9 mouse cellular contexts compared by ENCODE assay signal in the genomic region with DNA sequence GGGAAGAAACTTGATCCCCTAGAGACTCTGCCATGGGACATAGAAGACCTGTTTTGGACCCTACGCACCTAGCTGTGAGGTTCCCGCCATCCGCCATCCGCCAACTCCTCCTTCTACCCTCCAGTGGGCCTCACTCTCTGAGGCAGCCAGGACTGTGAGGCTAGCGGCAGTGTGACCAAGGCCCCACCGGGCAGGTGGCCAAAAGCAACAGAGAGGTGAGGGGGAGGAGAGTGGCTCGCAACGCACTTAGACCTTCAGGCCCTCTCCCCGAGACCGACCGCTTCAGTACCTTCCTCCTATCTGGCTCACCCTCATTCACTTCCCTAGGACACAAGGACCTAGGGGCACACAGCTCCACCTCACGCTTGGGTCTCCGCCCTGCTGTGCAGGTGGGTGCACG. TPM values are rescaled to one million over a fixed set of nuclear protein-coding genes. Genes with fewer than 3 reads are reported as not detected.
DNase-seq lines count a peak whose midpoint lies in the region; ATAC-seq and TF ChIP-seq lines count a peak whose summit lies in the region.
"Had no signal": no experiment of that assay in that cellular context is flagged by ENCODE, and none has a peak within 500 bp of the region (broad histone marks: within the 10 kb centered on the region; RNA-seq: fewer than 3 reads in every experiment).

No protein-coding gene starts in this region.

- no peak for ATAC-seq in embryonic facial prominence, embryonic 14.5 days (ENCODE audit: low read depth)
- no peak for ATAC-seq in limb, embryonic 14.5 days (ENCODE audit: low FRiP score, low read depth)
- ATAC-seq in neural tube, embryonic 13.5 days (ENCODE audit: low read depth), result no peak
- ATAC-seq: Patski had no signal

- 68% methylated on average over 14 of the region's 14 CpGs for WGBS in embryonic facial prominence, embryonic 14.5 days
- WGBS in limb, embryonic 14.5 days, result 78% methylated on average over 14 of the region's 14 CpGs
- 86% methylated on average over 14 of the region's 14 CpGs for WGBS in neural tube, embryonic 13.5 days

- peak overlapping the region; percentile 63 for H3K27ac ChIP-seq in embryonic facial prominence, embryonic 14.5 days (replicated peaks; ENCODE audit: low read depth, low read length)
- H3K27ac ChIP-seq in limb, embryonic 14.5 days (replicated peaks; ENCODE audit: low read depth, low read length), result peak overlapping the region; percentile 48
- H3K27ac ChIP-seq in neural tube, embryonic 13.5 days (replicated peaks), result peak overlapping the region; percentile 86

- H3K4me3 ChIP-seq in embryonic facial prominence, embryonic 14.5 days (ENCODE audit: low read depth, low read length), result peak overlapping the region; percentile 87
- H3K4me3 ChIP-seq in limb, embryonic 14.5 days (replicated peaks; ENCODE audit: low read length), result peak overlapping the region; percentile 92
- peak overlapping the region; percentile 96 for H3K4me3 ChIP-seq in neural tube, embryonic 13.5 days

- H3K4me2 ChIP-seq in embryonic facial prominence, embryonic 14.5 days (ENCODE audit: low read depth, low read length), result peak overlapping the region; percentile 88
- peak overlapping the region; percentile 97 for H3K4me2 ChIP-seq in limb, embryonic 14.5 days (replicated peaks; ENCODE audit: low read depth, low read length, severe bottlenecking)
- H3K4me2 ChIP-seq in neural tube, embryonic 13.5 days, result peak overlapping the region; percentile 75

- peaks cover 24% of the 10 kb centered on the region for H3K36me3 ChIP-seq in embryonic facial prominence, embryonic 14.5 days (ENCODE audit: control insufficient read depth, insufficient read depth, low read length)
- H3K36me3 ChIP-seq in limb, embryonic 14.5 days (ENCODE audit: control insufficient read depth, insufficient read depth, low read length), result peaks cover 46% of the 10 kb centered on the region
- H3K36me3 ChIP-seq in neural tube, embryonic 13.5 days, result peaks cover 26% of the 10 kb centered on the region

- H3K9ac ChIP-seq in embryonic facial prominence, embryonic 14.5 days (ENCODE audit: low read depth, low read length), result no peak overlapping the region
- peak overlapping the region; percentile 1; the same call in 1 of the 2 replicates for H3K9ac ChIP-seq in limb, embryonic 14.5 days (ENCODE audit: low read depth, low read length, severe bottlenecking)
- peak overlapping the region; percentile 95 for H3K9ac ChIP-seq in neural tube, embryonic 13.5 days

- H3K4me1 ChIP-seq in embryonic facial prominence, embryonic 14.5 days (ENCODE audit: control insufficient read depth, insufficient read depth, low read length), result peaks cover 53% of the 10 kb centered on the region
- H3K4me1 ChIP-seq in limb, embryonic 14.5 days (ENCODE audit: control insufficient read depth, insufficient read depth, low read length), result peaks cover 54% of the 10 kb centered on the region
- peaks cover 79% of the 10 kb centered on the region for H3K4me1 ChIP-seq in neural tube, embryonic 13.5 days (replicated peaks)

- intact Hi-C loops in left cerebral cortex, postnatal 25 days (cut with DNase I), result loop anchor here (5.0 kb wide), 2 partner anchors 163 to 178 kb away; no protein-coding TSS in a partner anchor

- no peaks in the 10 kb centered on the region for H3K27me3 ChIP-seq in embryonic facial prominence, embryonic 14.5 days (replicated peaks; ENCODE audit: control insufficient read depth, insufficient read depth, low read length)
- H3K27me3 ChIP-seq in limb, embryonic 14.5 days (ENCODE audit: control insufficient read depth, insufficient read depth, low read length), result no peaks in the 10 kb centered on the region
- no peaks in the 10 kb centered on the region for H3K27me3 ChIP-seq in neural tube, embryonic 13.5 days
- H3K27me3 ChIP-seq: Patski had no signal

- DNase-seq in adrenal gland, adult 2 months, result peak; percentile 89
- peak; percentile 72 for DNase-seq in embryonic facial prominence, embryonic 14.5 days (ENCODE audit: low spot score)
- DNase-seq in heart, postnatal 4 days, result peak; percentile 87
- DNase-seq in limb, embryonic 14.5 days (ENCODE audit: low spot score), result peak; percentile 37
- DNase-seq in layer of hippocampus, adult 11-12 months (ENCODE audit: low spot score), result no peak
- DNase-seq in frontal cortex, postnatal 36 days (ENCODE audit: low spot score in 2 of 2), result no peak
- DNase-seq in left cerebral cortex, postnatal 25 days (ENCODE audit: low spot score in 2 of 2), result no peak

- TF ChIP-seq POLR2A in limb, embryonic 14.5 days (IDR thresholded peaks at IDR 0.05; ENCODE audit: borderline replicate concordance, extremely low read depth, insufficient read depth, insufficient read length), result no peak

- no peaks in the 10 kb centered on the region for H3K9me3 ChIP-seq in embryonic facial prominence, embryonic 14.5 days (ENCODE audit: control insufficient read depth, low read length)
- H3K9me3 ChIP-seq in limb, embryonic 14.5 days (ENCODE audit: control insufficient read depth, low read length), result no peaks in the 10 kb centered on the region
- H3K9me3 ChIP-seq in neural tube, embryonic 13.5 days, result no peaks in the 10 kb centered on the region

RNA-seq across cellular contexts. Expression of a gene that starts 3.1 kb away (rescaled TPM):
- total RNA-seq in adrenal gland, adult 2 months (2021), result 10 to 100 TPM; 53.7 to 64.2 TPM
- polyA plus RNA-seq in adrenal gland, adult 2 months (2012; rRNA removed), result 110 and 114 TPM in 2 replicates
- 16.2 and 16.8 TPM in 2 replicates for polyA plus RNA-seq in embryonic facial prominence, embryonic 14.5 days (2014; fragmentation: Nextera tagmentation; extraction: Ambion mirVana)
- 10 to 100 TPM; 51.7 to 58.8 TPM for total RNA-seq in heart, postnatal 4 days (2021)
- polyA plus RNA-seq in limb, embryonic 14.5 days (2012; rRNA removed), result 34.6 and 44.7 TPM in 2 replicates
- polyA plus RNA-seq in limb, embryonic 14.5 days (2014; fragmentation: Nextera tagmentation; extraction: Ambion mirVana), result 17.3 and 21.2 TPM in 2 replicates
- polyA plus RNA-seq in neural tube, embryonic 13.5 days (2015; fragmentation: Nextera tagmentation; extraction: Ambion mirVana), result 13.8 and 15.2 TPM in 2 replicates
- 10 to 100 TPM; 18.8 to 20.7 TPM for total RNA-seq in left cerebral cortex, postnatal 25 days (2021)

RNA-seq across cellular contexts. Expression of a gene that starts 4.1 kb away (rescaled TPM):
- 10 to 100 TPM; 15.8 to 20.7 TPM for total RNA-seq in adrenal gland, adult 2 months (2021)
- polyA plus RNA-seq in adrenal gland, adult 2 months (2012; rRNA removed), result 43.9 and 61.6 TPM in 2 replicates
- 21.2 and 26.8 TPM in 2 replicates for polyA plus RNA-seq in embryonic facial prominence, embryonic 14.5 days (2014; fragmentation: Nextera tagmentation; extraction: Ambion mirVana)
- 10 to 100 TPM; 13.0 to 14.2 TPM for total RNA-seq in heart, postnatal 4 days (2021)
- polyA plus RNA-seq in limb, embryonic 14.5 days (2012; rRNA removed), result 32.6 and 40.0 TPM in 2 replicates
- polyA plus RNA-seq in limb, embryonic 14.5 days (2014; fragmentation: Nextera tagmentation; extraction: Ambion mirVana), result 28.1 and 30.2 TPM in 2 replicates
- polyA plus RNA-seq in neural tube, embryonic 13.5 days (2015; fragmentation: Nextera tagmentation; extraction: Ambion mirVana), result 22.7 and 23.4 TPM in 2 replicates
- 10 to 100 TPM; 12.5 to 12.7 TPM for total RNA-seq in left cerebral cortex, postnatal 25 days (2021)

RNA-seq across cellular contexts. Expression of a gene that starts 13.5 kb away (rescaled TPM):
- total RNA-seq in adrenal gland, adult 2 months (2021), result 10 to 100 TPM in 1 of 2 experiments, 1 to 10 TPM in 1; 7.6 to 13.1 TPM
- polyA plus RNA-seq in adrenal gland, adult 2 months (2012; rRNA removed), result 24.4 and 29.5 TPM in 2 replicates
- 11.9 and 12.1 TPM in 2 replicates for polyA plus RNA-seq in embryonic facial prominence, embryonic 14.5 days (2014; fragmentation: Nextera tagmentation; extraction: Ambion mirVana)
- 10 to 100 TPM; 20.0 to 21.2 TPM for total RNA-seq in heart, postnatal 4 days (2021)
- 11.2 and 12.6 TPM in 2 replicates for polyA plus RNA-seq in limb, embryonic 14.5 days (2012; rRNA removed)
- polyA plus RNA-seq in limb, embryonic 14.5 days (2014; fragmentation: Nextera tagmentation; extraction: Ambion mirVana), result 12.3 and 13.3 TPM in 2 replicates
- 1.4 and 1.8 TPM in 2 replicates for polyA plus RNA-seq in neural tube, embryonic 13.5 days (2015; fragmentation: Nextera tagmentation; extraction: Ambion mirVana)
- 1 to 10 TPM; 3.7 to 4.0 TPM for total RNA-seq in left cerebral cortex, postnatal 25 days (2021)

RNA-seq across cellular contexts. Expression of a gene that starts 45.1 kb away (rescaled TPM):
- total RNA-seq in adrenal gland, adult 2 months (2021), result 10 to 100 TPM; 70.6 to 85.9 TPM
- 158 and 165 TPM in 2 replicates for polyA plus RNA-seq in adrenal gland, adult 2 months (2012; rRNA removed)
- 15.4 and 18.2 TPM in 2 replicates for polyA plus RNA-seq in embryonic facial prominence, embryonic 14.5 days (2014; fragmentation: Nextera tagmentation; extraction: Ambion mirVana)
- 100 to 1,000 TPM; 103 to 108 TPM for total RNA-seq in heart, postnatal 4 days (2021)
- polyA plus RNA-seq in limb, embryonic 14.5 days (2012; rRNA removed), result 46.8 and 68.8 TPM in 2 replicates
- polyA plus RNA-seq in limb, embryonic 14.5 days (2014; fragmentation: Nextera tagmentation; extraction: Ambion mirVana), result 17.9 and 18.8 TPM in 2 replicates
- polyA plus RNA-seq in neural tube, embryonic 13.5 days (2015; fragmentation: Nextera tagmentation; extraction: Ambion mirVana), result 25.4 and 25.8 TPM in 2 replicates
- 10 to 100 TPM; 54.9 to 59.1 TPM for total RNA-seq in left cerebral cortex, postnatal 25 days (2021)

RNA-seq across cellular contexts. Expression of a gene that starts 47.8 kb away (rescaled TPM):
- under 1 TPM in 1 of 2 experiments, not detected in 1; 0.35 TPM for total RNA-seq in adrenal gland, adult 2 months (2021)
- 0.13 and 0.47 TPM in 2 replicates for polyA plus RNA-seq in adrenal gland, adult 2 months (2012; rRNA removed)
- polyA plus RNA-seq in embryonic facial prominence, embryonic 14.5 days (2014; fragmentation: Nextera tagmentation; extraction: Ambion mirVana), result 0.08 and 0.54 TPM in 2 replicates
- under 1 TPM; 0.16 to 0.19 TPM for total RNA-seq in heart, postnatal 4 days (2021)
- 0.55 and 1.3 TPM in 2 replicates for polyA plus RNA-seq in limb, embryonic 14.5 days (2012; rRNA removed)
- polyA plus RNA-seq in limb, embryonic 14.5 days (2014; fragmentation: Nextera tagmentation; extraction: Ambion mirVana), result 0.54 and 0.56 TPM in 2 replicates
- polyA plus RNA-seq in neural tube, embryonic 13.5 days (2015; fragmentation: Nextera tagmentation; extraction: Ambion mirVana), result 0.10 TPM in 1 of 2 replicates, not detected in the other
- total RNA-seq in left cerebral cortex, postnatal 25 days (2021), result under 1 TPM; 0.11 to 0.23 TPM

Comparison
In these comparisons a context has a peak if more than half of its experiments do, and no peak if none do; other contexts are left out.
1. DNase-seq: peak in adrenal gland, adult 2 months (single experiment), embryonic facial prominence, embryonic 14.5 days (single experiment), heart, postnatal 4 days (single experiment) and limb, embryonic 14.5 days (single experiment); none in layer of hippocampus, adult 11-12 months (single experiment), frontal cortex, postnatal 36 days (0 of 2) and left cerebral cortex, postnatal 25 days (0 of 2).
2. Peak in every context shown above with its lines, with median percentiles within 50 percentile points of each other: H3K27ac ChIP-seq, H3K4me2 ChIP-seq and H3K4me3 ChIP-seq.